Mouse (Mus musculus) heart, postnatal 14 days (tissue): ENCODE data around the gene S100a2. TPM values are rescaled to one million over a fixed set of nuclear protein-coding genes. Genes with fewer than 3 reads are reported as not detected.
A peak's percentile ranks its signal among the peaks of the same experiment; 100 is the strongest.

Experiments used
- DNase-seq, 2 experiments: peaks; one replicate each; pipeline ENCODE4 v3.0.0; 2021 to 2022
- intact Hi-C: fragments of 180-260 bp; cut with DNase I; formaldehyde crosslinking; loops from one replicate; pipeline ENCODE4 v1.15.1; 2025
- total RNA-seq, 2 experiments: library from RNA; stranded (reverse); gene quantifications; 2 replicates each; pipeline ENCODE4 v1.2.3; 2021

S100a2 gene
- total RNA-seq, 2 experiments from 2014 or later, result not detected

- intact Hi-C loops, result loop anchor here (1.0 to 10.0 kb wide), 3 partner anchors 27 to 199 kb away; partner anchors contain the start of gene Snapin
- DNase-seq, result no peak
Measured at GRCm38 (mm10) chr3:90613461-90614147, 23.6 kb downstream of the S100a2 start.

GRCm38 (mm10) chr3:90614148-90614530 is 24.1 kb downstream of the S100a2 start:
- intact Hi-C loops, result loop anchor here (1.0 to 10.0 kb wide), 3 partner anchors 28 to 199 kb away; partner anchors contain the start of gene Snapin
- no peak for DNase-seq

GRCm38 (mm10) chr3:90614611-90615251 is 24.7 kb downstream of the S100a2 start:
- DNase-seq, result no peak
- intact Hi-C loops, result loop anchor here (1.0 to 10.0 kb wide), 5 partner anchors 28 to 200 kb away; partner anchors contain the start of genes S100a7a and Snapin

GRCm38 (mm10) chr3:90615415-90615814 is 25.4 kb downstream of the S100a2 start:
- DNase-seq, result peak; percentile 76 to 83
- intact Hi-C loops, result loop anchor here (1.0 to 10.0 kb wide), 4 partner anchors 37 to 201 kb away; partner anchors contain the start of genes S100a7a and Snapin

GRCm38 (mm10) chr3:90615911-90616310 is 25.9 kb downstream of the S100a2 start:
- DNase-seq, result no peak

GRCm38 (mm10) chr3:90617586-90617985 is 27.5 kb downstream of the S100a2 start:
- DNase-seq, result no peak
- intact Hi-C loops, result loop anchor here (5.0 to 10.0 kb wide), 2 partner anchors 35 to 203 kb away; partner anchors contain the start of gene S100a7a

More at GRCm38 (mm10) chr3:90615911-90616310, 25.9 kb downstream of the S100a2 start:
- intact Hi-C loops, result loop anchor here (1.0 to 10.0 kb wide), 4 partner anchors 36 to 201 kb away; partner anchors contain the start of genes S100a7a and Snapin

GRCm38 (mm10) chr3:90621552-90621951 is 31.5 kb downstream of the S100a2 start:
- no peak for DNase-seq
- intact Hi-C loops, result no loop called here

- DNase-seq, result peak; percentile 76 to 81
- intact Hi-C loops, result no loop called here
Measured at GRCm38 (mm10) chr3:90623435-90624071, 33.5 kb downstream of the S100a2 start.

GRCm38 (mm10) chr3:90625496-90625895 is 35.4 kb downstream of the S100a2 start:
- intact Hi-C loops, result no loop called here
- DNase-seq, result no peak

- intact Hi-C loops, result no loop called here
- DNase-seq, result no peak
Measured at GRCm38 (mm10) chr3:90626266-90627021, 36.4 kb downstream of the S100a2 start.

- intact Hi-C loops, result no loop called here
Measured at GRCm38 (mm10) chr3:90627366-90627765, 37.3 kb downstream of the S100a2 start.

GRCm38 (mm10) chr3:90627807-90628206 is 37.8 kb downstream of the S100a2 start:
- intact Hi-C loops, result no loop called here
- DNase-seq, result no peak

More at GRCm38 (mm10) chr3:90627366-90627765, 37.3 kb downstream of the S100a2 start:
- DNase-seq, result no peak

GRCm38 (mm10) chr3:90629298-90629697 is 39.3 kb downstream of the S100a2 start:
- DNase-seq, result no peak
- intact Hi-C loops, result no loop called here

GRCm38 (mm10) chr3:90631984-90632383 is 41.9 kb downstream of the S100a2 start:
- no peak for DNase-seq
- intact Hi-C loops, result no loop called here

- no peak for DNase-seq
- intact Hi-C loops, result no loop called here
Measured at GRCm38 (mm10) chr3:90638511-90639275, 48.6 kb downstream of the S100a2 start.

GRCm38 (mm10) chr3:90639511-90640154 is 49.6 kb downstream of the S100a2 start:
- intact Hi-C loops, result no loop called here
- peak; percentile 15 to 39 for DNase-seq

- DNase-seq, result no peak
- intact Hi-C loops, result no loop called here
Measured at GRCm38 (mm10) chr3:90640981-90641380, 50.9 kb downstream of the S100a2 start.
